Mouse (Mus musculus): ENCODE measurements around the gene Map1lc3b.

The Map1lc3b gene

GRCm38 (mm10) chr8:121609251-121609650 is 19.1 kb downstream of the Map1lc3b start:
- no peak for DNase-seq (ENCODE audit: low spot score)

GRCm38 (mm10) chr8:121609916-121610315 is 19.8 kb downstream of the Map1lc3b start:
- no peak for DNase-seq (ENCODE audit: low spot score)

GRCm38 (mm10) chr8:121613419-121613818 is 23.3 kb downstream of the Map1lc3b start:
- no peak for DNase-seq (ENCODE audit: low spot score)

- DNase-seq (ENCODE audit: low spot score) = no peak
These were observed 29.3 kb downstream of the Map1lc3b start for GRCm38 (mm10) chr8:121619401-121619995.

GRCm38 (mm10) chr8:121620801-121621516 is 30.8 kb downstream of the Map1lc3b start:
- no peak for DNase-seq (ENCODE audit: low spot score)

- no peak for DNase-seq (ENCODE audit: low spot score)
These were observed 31.7 kb downstream of the Map1lc3b start for GRCm38 (mm10) chr8:121621879-121622278.

- DNase-seq (ENCODE audit: low spot score) = no peak
These were observed 32.9 kb downstream of the Map1lc3b start for GRCm38 (mm10) chr8:121623043-121623442.

- no peak for DNase-seq (ENCODE audit: low spot score)
These were observed 38.5 kb downstream of the Map1lc3b start for GRCm38 (mm10) chr8:121628681-121629080.

- no peak for DNase-seq (ENCODE audit: low spot score)
These were observed 41.5 kb downstream of the Map1lc3b start for GRCm38 (mm10) chr8:121631645-121632071.

- no peak for DNase-seq (ENCODE audit: low spot score)
These were observed 42.2 kb downstream of the Map1lc3b start for GRCm38 (mm10) chr8:121632401-121632800.

GRCm38 (mm10) chr8:121635534-121635933 is 45.4 kb downstream of the Map1lc3b start:
- DNase-seq (ENCODE audit: low spot score) = no peak

GRCm38 (mm10) chr8:121636180-121636579 is 46.0 kb downstream of the Map1lc3b start:
- DNase-seq (ENCODE audit: low spot score) = no peak

GRCm38 (mm10) chr8:121642804-121643203 is 52.6 kb downstream of the Map1lc3b start:
- no peak for DNase-seq (ENCODE audit: low spot score)

- no peak for DNase-seq (ENCODE audit: low spot score)
These were observed 53.2 kb downstream of the Map1lc3b start for GRCm38 (mm10) chr8:121643384-121643783.

GRCm38 (mm10) chr8:121647511-121648215 is 57.5 kb downstream of the Map1lc3b start:
- no peak for DNase-seq (ENCODE audit: low spot score)

Data from embryo, embryonic 10.5 days (tissue).